8 mouse cellular contexts compared by ENCODE assay signal in the genomic region with DNA sequence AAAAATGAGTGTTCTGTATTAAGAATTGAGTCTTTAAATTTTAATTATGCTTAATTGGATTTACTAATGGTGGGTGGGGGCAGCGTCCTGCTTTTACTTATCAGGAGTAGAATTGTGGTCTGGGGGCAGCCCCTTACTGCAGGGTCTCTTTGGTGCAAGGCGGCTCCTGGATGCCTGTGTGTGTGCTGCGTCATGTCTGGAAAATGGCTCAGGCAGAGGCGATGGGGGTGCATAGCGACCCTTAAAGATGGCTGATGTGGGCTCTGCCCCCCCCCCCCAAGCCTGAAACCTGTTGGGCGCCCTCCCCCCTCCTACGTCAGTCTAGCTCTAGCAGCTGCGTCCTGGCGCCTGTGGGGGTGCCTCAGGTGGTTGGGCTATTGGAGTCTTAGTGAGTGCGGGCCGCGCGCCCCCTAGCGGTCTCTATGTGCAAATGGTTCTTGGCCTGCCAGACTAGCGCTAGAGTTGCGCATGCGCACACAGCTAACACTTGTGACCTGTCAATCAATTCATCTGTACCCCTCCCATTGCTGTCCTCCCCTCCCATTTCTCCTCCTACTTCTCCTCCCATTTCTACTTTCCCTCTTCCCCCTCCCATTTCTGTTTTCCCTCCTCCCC. TPM values are rescaled to one million over a fixed set of nuclear protein-coding genes. Genes with fewer than 3 reads are reported as not detected.
A peak's percentile ranks its signal among the peaks of the same experiment; 100 is the strongest.
DNase-seq lines count a peak whose midpoint lies in the region; ATAC-seq and TF ChIP-seq lines count a peak whose summit lies in the region.

No protein-coding gene starts in this region.

- H3K27ac ChIP-seq in gastrocnemius, adult 2 months, result no peak overlapping the region
- no peak overlapping the region for H3K27ac ChIP-seq in forebrain, embryonic 11.5 days (ENCODE audit: low read depth, low read length)
- peak overlapping the region; percentile 82 for H3K27ac ChIP-seq in hindbrain, embryonic 15.5 days (replicated peaks)
- peak overlapping the region; percentile 83; the same call in 1 of the 2 replicates for H3K27ac ChIP-seq in limb, embryonic 15.5 days
- peak overlapping the region; percentile 90 for H3K27ac ChIP-seq in midbrain, embryonic 16.5 days (ENCODE audit: low read length)
- no peak overlapping the region for H3K27ac ChIP-seq in stomach, embryonic 16.5 days (ENCODE audit: low read length)

- DNase-seq in gastrocnemius, adult 2 months, result peak; percentile 40
- DNase-seq in gastrocnemius, adult 18-20 months (ENCODE audit: low spot score), result no peak
- DNase-seq in c-Kit-positive CD71-positive TER-119-negative erythroid progenitor cells, embryonic 14.5 days (ENCODE audit: low read depth), result peak; percentile 69
- DNase-seq in forebrain, embryonic 11.5 days (ENCODE audit: low spot score), result peak; percentile 87

- no peaks in the 10 kb centered on the region for H3K36me3 ChIP-seq in forebrain, embryonic 11.5 days (ENCODE audit: control insufficient read depth, insufficient read depth, low read length)
- peaks cover 8% of the 10 kb centered on the region for H3K36me3 ChIP-seq in hindbrain, embryonic 15.5 days
- peaks cover 21% of the 10 kb centered on the region for H3K36me3 ChIP-seq in limb, embryonic 15.5 days
- peaks cover 11% of the 10 kb centered on the region for H3K36me3 ChIP-seq in midbrain, embryonic 16.5 days (ENCODE audit: control insufficient read depth, insufficient read depth, low read length)
- peaks cover 7% of the 10 kb centered on the region; the same call in 1 of the 2 replicates for H3K36me3 ChIP-seq in stomach, embryonic 16.5 days (ENCODE audit: control insufficient read depth, insufficient read depth, low read length)

- TF ChIP-seq CTCF in gastrocnemius, adult 2 months (IDR thresholded peaks at IDR 0.05), result peak; percentile 43

- no peak overlapping the region for H3K9ac ChIP-seq in forebrain, embryonic 11.5 days (ENCODE audit: low read length)
- H3K9ac ChIP-seq in hindbrain, embryonic 15.5 days, result peak overlapping the region; percentile 75
- no peak overlapping the region for H3K9ac ChIP-seq in limb, embryonic 15.5 days
- peak overlapping the region; percentile 86; the same call in 1 of the 2 replicates for H3K9ac ChIP-seq in midbrain, embryonic 16.5 days (ENCODE audit: low read depth, low read length)
- H3K9ac ChIP-seq in stomach, embryonic 16.5 days (ENCODE audit: low read length), result no peak overlapping the region

- H3K9me3 ChIP-seq in forebrain, embryonic 11.5 days (ENCODE audit: control insufficient read depth, low read length), result peaks cover 27% of the 10 kb centered on the region
- no peaks in the 10 kb centered on the region for H3K9me3 ChIP-seq in hindbrain, embryonic 15.5 days
- peaks cover 22% of the 10 kb centered on the region for H3K9me3 ChIP-seq in limb, embryonic 15.5 days
- peaks cover 10% of the 10 kb centered on the region for H3K9me3 ChIP-seq in midbrain, embryonic 16.5 days (replicated peaks; ENCODE audit: control insufficient read depth, low read length, poor library complexity, severe bottlenecking)
- H3K9me3 ChIP-seq in stomach, embryonic 16.5 days (replicated peaks; ENCODE audit: control insufficient read depth, low read length), result peaks cover 35% of the 10 kb centered on the region

- no peak for ATAC-seq in forebrain, embryonic 11.5 days (replicated peaks; ENCODE audit: low FRiP score)
- peak; percentile 65 for ATAC-seq in hindbrain, embryonic 15.5 days (ENCODE audit: low FRiP score, low read depth)
- ATAC-seq in limb, embryonic 15.5 days (ENCODE audit: insufficient number of reproducible peaks, low FRiP score, low TSS enrichment, low read depth), result peak; percentile 60
- peak; percentile 55 for ATAC-seq in midbrain, embryonic 16.5 days
- peak; percentile 70 for ATAC-seq in stomach, embryonic 16.5 days (ENCODE audit: insufficient read depth, low FRiP score)

- H3K27me3 ChIP-seq in forebrain, embryonic 11.5 days (ENCODE audit: control insufficient read depth, insufficient read depth, low read length), result peaks cover 3% of the 10 kb centered on the region; the same call in 1 of the 2 replicates
- H3K27me3 ChIP-seq in hindbrain, embryonic 15.5 days, result no peaks in the 10 kb centered on the region
- no peaks in the 10 kb centered on the region for H3K27me3 ChIP-seq in limb, embryonic 15.5 days
- H3K27me3 ChIP-seq in midbrain, embryonic 16.5 days (ENCODE audit: control insufficient read depth, insufficient read depth, low read depth, low read length), result no peaks in the 10 kb centered on the region
- no peaks in the 10 kb centered on the region for H3K27me3 ChIP-seq in stomach, embryonic 16.5 days (ENCODE audit: control insufficient read depth, insufficient read depth, low read length)

- 47% methylated on average over 16 of the region's 17 CpGs for WGBS in forebrain, embryonic 11.5 days
- WGBS in hindbrain, embryonic 15.5 days, result 46% methylated on average over 17 of the region's 17 CpGs
- WGBS in limb, embryonic 15.5 days, result 55% methylated on average over 16 of the region's 17 CpGs
- WGBS in midbrain, embryonic 16.5 days, result 48% methylated on average over 17 of the region's 17 CpGs
- 56% methylated on average over 17 of the region's 17 CpGs for WGBS in stomach, embryonic 16.5 days

- H3K4me3 ChIP-seq in gastrocnemius, adult 2 months, result peak overlapping the region; percentile 67
- H3K4me3 ChIP-seq in forebrain, embryonic 11.5 days (ENCODE audit: low read depth, low read length), result peak overlapping the region; percentile 49
- H3K4me3 ChIP-seq in hindbrain, embryonic 15.5 days, result peak overlapping the region; percentile 45
- peak overlapping the region; percentile 46 for H3K4me3 ChIP-seq in limb, embryonic 15.5 days
- H3K4me3 ChIP-seq in midbrain, embryonic 16.5 days (ENCODE audit: low read depth, low read length), result peak overlapping the region; percentile 59
- peak overlapping the region; percentile 56 for H3K4me3 ChIP-seq in stomach, embryonic 16.5 days (replicated peaks; ENCODE audit: low read length)

- intact Hi-C loops in gastrocnemius, adult 2 months (cut with DNase I), result no loop called here

- H3K4me1 ChIP-seq in forebrain, embryonic 11.5 days (replicated peaks; ENCODE audit: control insufficient read depth, insufficient read depth, low read length), result peaks cover 18% of the 10 kb centered on the region
- peaks cover 6% of the 10 kb centered on the region for H3K4me1 ChIP-seq in hindbrain, embryonic 15.5 days (replicated peaks)
- peaks cover 16% of the 10 kb centered on the region for H3K4me1 ChIP-seq in limb, embryonic 15.5 days
- H3K4me1 ChIP-seq in midbrain, embryonic 16.5 days (ENCODE audit: control insufficient read depth, insufficient read depth, low read length), result peaks cover 2% of the 10 kb centered on the region; the same call in 1 of the 2 replicates
- 0 out of 2 replicates have a peak, but pooled peaks cover 3% of the 10 kb centered on the region for H3K4me1 ChIP-seq in stomach, embryonic 16.5 days (ENCODE audit: control insufficient read depth, insufficient read depth, low read length)

- peak overlapping the region; percentile 54; the same call in 1 of the 2 replicates for H3K4me2 ChIP-seq in forebrain, embryonic 11.5 days (ENCODE audit: low read depth, low read length, severe bottlenecking)
- peak overlapping the region; percentile 50 for H3K4me2 ChIP-seq in hindbrain, embryonic 15.5 days
- H3K4me2 ChIP-seq in limb, embryonic 15.5 days, result 0 out of 2 replicates have a peak overlapping the region, but pooled peaks have one; percentile 19
- H3K4me2 ChIP-seq in midbrain, embryonic 16.5 days (ENCODE audit: low read length), result peak overlapping the region; percentile 10
- peak overlapping the region; percentile 49 for H3K4me2 ChIP-seq in stomach, embryonic 16.5 days (ENCODE audit: low read depth, low read length)

RNA-seq across cellular contexts. Expression of a gene that starts 57.4 kb away (rescaled TPM):
- not detected for total RNA-seq in gastrocnemius, adult 2 months (2021)
- total RNA-seq in gastrocnemius, adult 18-20 months (2021), result not detected
- polyA plus RNA-seq in forebrain, embryonic 11.5 days (2014; fragmentation: Nextera tagmentation; extraction: Ambion mirVana), result 0.97 and 1.2 TPM in 2 replicates
- polyA plus RNA-seq in hindbrain, embryonic 15.5 days (2015; fragmentation: Nextera tagmentation; extraction: Ambion mirVana), result 1.8 and 1.9 TPM in 2 replicates
- polyA plus RNA-seq in limb, embryonic 15.5 days (2015; fragmentation: Nextera tagmentation; extraction: Ambion mirVana), result 3.7 and 3.9 TPM in 2 replicates
- 2.0 and 2.2 TPM in 2 replicates for polyA plus RNA-seq in midbrain, embryonic 16.5 days (2015; fragmentation: Nextera tagmentation; extraction: Ambion mirVana)
- polyA plus RNA-seq in stomach, embryonic 16.5 days (2015; fragmentation: Nextera tagmentation; extraction: Ambion mirVana), result 1.3 and 2.3 TPM in 2 replicates

Comparison
In these comparisons a context has a peak if more than half of its experiments do, and no peak if none do; other contexts are left out.
1. H3K27ac ChIP-seq: peak in hindbrain, embryonic 15.5 days (single experiment), limb, embryonic 15.5 days (single experiment) and midbrain, embryonic 16.5 days (single experiment); none in gastrocnemius, adult 2 months (single experiment), forebrain, embryonic 11.5 days (single experiment) and stomach, embryonic 16.5 days (single experiment).
2. H3K9ac ChIP-seq: peak in hindbrain, embryonic 15.5 days (single experiment) and midbrain, embryonic 16.5 days (single experiment); none in forebrain, embryonic 11.5 days (single experiment), limb, embryonic 15.5 days (single experiment) and stomach, embryonic 16.5 days (single experiment).
3. Peak in every context shown above with its lines, with median percentiles within 50 percentile points of each other: H3K4me3 ChIP-seq and H3K4me2 ChIP-seq.